Mouse (Mus musculus) adrenal gland, postnatal 4 days (tissue): ENCODE measurements at regions not wholly inside any gene's neighbourhood (a gene's known extent, or its start where the extent isn't known, plus 50 kb on each side); places are given as distances from the start of the nearest gene placed in this dataset.
A peak's percentile ranks its signal among the peaks of the same experiment; 100 is the strongest.
"Not testable (repeated sequence)": the region's sequence is repeated elsewhere in the genome, so short reads cannot be mapped to it uniquely, and the experiment has no call there.

Experiments used
- DNase-seq, 2 experiments: peaks; one replicate each; pipeline ENCODE4 v3.0.0; 2021 to 2022; ENCODE audit warnings: low spot score in 2 of 2, mixed read lengths in 2 of 2

GRCm38 (mm10) chr7:116680523-116680922 lies 176.4 kb downstream of the Nucb2 start:
- DNase-seq, result no peak

GRCm38 (mm10) chr7:116681268-116681667 lies 177.1 kb downstream of the Nucb2 start:
- DNase-seq, result no peak

GRCm38 (mm10) chr7:116700409-116700808 lies 196.2 kb downstream of the Nucb2 start:
- no peak for DNase-seq

- DNase-seq, result peak; percentile 48 to 60
These were observed 197.5 kb downstream of the Nucb2 start for GRCm38 (mm10) chr7:116701466-116702342.

GRCm38 (mm10) chr7:116702596-116702995 lies 198.4 kb downstream of the Nucb2 start:
- no peak for DNase-seq

GRCm38 (mm10) chr7:116711541-116711940 lies 207.4 kb downstream of the Nucb2 start:
- no peak for DNase-seq

- no peak for DNase-seq
These were observed 209.0 kb downstream of the Nucb2 start for GRCm38 (mm10) chr7:116713200-116713599.

GRCm38 (mm10) chr7:116715234-116716046 lies 211.3 kb downstream of the Nucb2 start:
- no peak for DNase-seq

- no peak for DNase-seq
These were observed 224.2 kb downstream of the Nucb2 start for GRCm38 (mm10) chr7:116728379-116728778.

- no peak for DNase-seq
These were observed 225.6 kb downstream of the Nucb2 start for GRCm38 (mm10) chr7:116729795-116730194.

- DNase-seq, result no peak
These were observed 231.5 kb downstream of the Nucb2 start for GRCm38 (mm10) chr7:116735676-116736075.

- DNase-seq, result no peak
These were observed 232.2 kb downstream of the Nucb2 start for GRCm38 (mm10) chr7:116736333-116736732.

- no peak for DNase-seq
These were observed 233.8 kb downstream of the Nucb2 start for GRCm38 (mm10) chr7:116738009-116738408.

- no peak for DNase-seq
These were observed 250.4 kb downstream of the Nucb2 start for GRCm38 (mm10) chr7:116754556-116754955.

GRCm38 (mm10) chr7:116792181-116792580 lies 288.0 kb downstream of the Nucb2 start:
- DNase-seq, result not testable (repeated sequence)

- DNase-seq, result no peak
These were observed 304.3 kb downstream of the Nucb2 start for GRCm38 (mm10) chr7:116808475-116808874.

- no peak for DNase-seq
These were observed 312.3 kb downstream of the Nucb2 start for GRCm38 (mm10) chr7:116816494-116816893.

GRCm38 (mm10) chr7:116817991-116818390 lies 313.8 kb downstream of the Nucb2 start:
- no peak for DNase-seq

- DNase-seq, result no peak
These were observed 316.4 kb downstream of the Nucb2 start for GRCm38 (mm10) chr7:116820613-116821012.

GRCm38 (mm10) chr7:116842894-116843293 lies 338.7 kb downstream of the Nucb2 start:
- DNase-seq, result no peak

- no peak for DNase-seq
These were observed 343.9 kb downstream of the Nucb2 start for GRCm38 (mm10) chr7:116847846-116848730.
